Mouse (Mus musculus) neural tube, embryonic 15.5 days (tissue): ENCODE data around the gene Bbc3. TPM values are rescaled to one million over a fixed set of nuclear protein-coding genes. Genes with fewer than 3 reads are reported as not detected.
"Not testable (repeated sequence)": the region's sequence is repeated elsewhere in the genome, so short reads cannot be mapped to it uniquely, and the experiment has no call there.

Source experiments
- ATAC-seq: fragments of 200-750 bp; cut with Nextera tagmentation; 2 replicates; pipeline ENCODE4 v1.8.0; 2017; ENCODE audit warnings: mild to moderate bottlenecking, moderate TSS enrichment, moderate library complexity; ENCODE audit not compliant: low FRiP score
- H3K27ac ChIP-seq: fragments of 300-500 bp; sonication (generic); replicated peaks from 2 replicates; pipeline ENCODE4 v1.5.1; 2015; ENCODE audit warnings: mild to moderate bottlenecking, inconsistent platforms
- H3K27me3 ChIP-seq: fragments of 300-500 bp; sonication (generic); replicated peaks from 2 replicates; pipeline ENCODE4 v1.6.1; 2015; ENCODE audit warnings: inconsistent platforms
- H3K36me3 ChIP-seq: fragments of 300-500 bp; sonication (generic); 2 replicates; pipeline ENCODE4 v1.6.1; 2015; ENCODE audit warnings: inconsistent platforms
- H3K4me1 ChIP-seq: fragments of 300-500 bp; sonication (generic); 2 replicates; pipeline ENCODE4 v1.6.1; 2015; ENCODE audit warnings: inconsistent platforms
- H3K4me2 ChIP-seq: fragments of 300-500 bp; sonication (generic); 2 replicates; pipeline ENCODE4 v1.6.1; 2015; ENCODE audit warnings: inconsistent platforms, mild to moderate bottlenecking, moderate library complexity
- H3K4me3 ChIP-seq: fragments of 300-500 bp; sonication (generic); replicated peaks from 2 replicates; pipeline ENCODE4 v1.5.1; 2015; ENCODE audit warnings: mild to moderate bottlenecking, inconsistent platforms
- H3K9ac ChIP-seq: fragments of 300-500 bp; sonication (generic); replicated peaks from 2 replicates; pipeline ENCODE4 v1.6.1; 2015; ENCODE audit warnings: mild to moderate bottlenecking, inconsistent platforms
- H3K9me3 ChIP-seq: fragments of 300-500 bp; sonication (generic); replicated peaks from 2 replicates; pipeline ENCODE4 v1.6.1; 2016; ENCODE audit warnings: inconsistent platforms
- WGBS: fragments of 180-500 bp; shearing (Covaris S2); methylation state at CpG from one replicate; pipeline ENCODE4 v1.1.7; 2015; ENCODE audit warnings: mixed read lengths; 5-methylcytosine and 5-hydroxymethylcytosine counted together
- polyA plus RNA-seq: library from polyadenylated mRNA; unstranded; fragments of >200 nt; fragmentation: Nextera tagmentation; extraction: Ambion mirVana; gene quantifications from 2 replicates; pipeline ENCODE4 v1.2.1, GENCODE M21; 2015

Bbc3 gene
- polyA plus RNA-seq, result 25.4 and 27.5 TPM in 2 replicates

DNA sequence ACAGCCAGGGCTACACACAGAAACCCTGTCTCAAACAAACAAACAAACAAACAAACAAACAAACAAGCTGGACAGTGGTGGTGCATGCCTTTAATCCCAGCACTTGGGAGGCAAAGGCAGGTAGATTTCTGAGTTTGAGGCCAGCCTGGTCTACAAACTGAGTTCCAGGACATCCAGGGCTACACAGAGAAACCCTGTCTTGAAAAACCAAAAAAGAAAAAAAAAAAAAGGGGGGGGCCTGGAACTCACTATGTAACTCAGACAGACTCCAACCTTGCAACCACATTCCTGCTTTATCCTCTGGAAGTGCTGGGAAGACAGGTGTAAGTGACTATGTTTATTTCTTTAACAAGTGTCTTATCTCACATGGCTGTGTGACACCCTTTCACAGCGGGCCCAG lies at the start of gene Bbc3:
TSS of gene Bbc3 (plus strand) at position 301 of the 400 bp plus-strand sequence.
- not testable (repeated sequence) for ATAC-seq, H3K36me3 ChIP-seq, H3K9me3 ChIP-seq, H3K27me3 ChIP-seq
- Histone ChIP-seq H3K27ac (peak within 1 kb of the TSS; percentile 91), H3K4me1 (peaks cover 44% of the 10 kb centered on the region), H3K4me3 (peak within 1 kb of the TSS; percentile 69), H3K9ac (peak within 1 kb of the TSS; percentile 71), H3K4me2 (peak within 1 kb of the TSS; percentile 95)
- WGBS, result 56% methylated on average over 1 of the region's 1 CpGs

DNA sequence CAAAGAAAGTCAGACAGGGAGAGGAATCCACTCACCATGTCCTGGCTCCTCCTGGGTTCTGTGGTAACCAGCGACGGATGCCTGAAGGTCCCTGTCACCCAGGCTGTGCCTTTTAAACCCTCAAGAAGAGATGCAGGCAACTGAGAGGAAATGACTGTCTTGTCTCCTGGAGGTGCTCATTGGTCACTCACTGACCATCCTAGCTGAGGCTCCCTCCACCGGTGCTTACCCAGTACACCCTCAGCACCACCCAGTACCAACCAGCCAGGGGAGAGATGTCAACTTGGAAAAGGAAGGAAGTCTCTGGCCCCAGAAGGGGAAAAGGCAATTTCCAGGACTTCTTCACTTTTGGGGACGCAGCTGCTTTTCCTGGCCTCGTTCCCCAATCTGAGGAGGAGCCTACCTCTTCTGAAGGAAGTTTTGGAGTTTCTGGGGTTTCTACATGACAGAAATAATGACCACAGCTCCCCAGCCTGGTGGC lies 49.0 kb upstream of the Bbc3 start, which contains the start of gene C5ar1:
TSS of gene C5ar1 (minus strand) at position 431 of the 481 bp plus-strand sequence.
- H3K27ac ChIP-seq, result no peak within 1 kb of the TSS
- no peaks in the 10 kb centered on the region for H3K4me1 ChIP-seq
- H3K9ac ChIP-seq, result no peak within 1 kb of the TSS
- no peak within 1 kb of the TSS for H3K4me3 ChIP-seq
- no peak within 1 kb of the TSS for H3K4me2 ChIP-seq
- no peak for ATAC-seq
- no peaks in the 10 kb centered on the region for H3K9me3 ChIP-seq
- WGBS, result 84% methylated on average over 5 of the region's 5 CpGs
- H3K27me3 ChIP-seq, result no peaks in the 10 kb centered on the region
- no peaks in the 10 kb centered on the region for H3K36me3 ChIP-seq

DNA sequence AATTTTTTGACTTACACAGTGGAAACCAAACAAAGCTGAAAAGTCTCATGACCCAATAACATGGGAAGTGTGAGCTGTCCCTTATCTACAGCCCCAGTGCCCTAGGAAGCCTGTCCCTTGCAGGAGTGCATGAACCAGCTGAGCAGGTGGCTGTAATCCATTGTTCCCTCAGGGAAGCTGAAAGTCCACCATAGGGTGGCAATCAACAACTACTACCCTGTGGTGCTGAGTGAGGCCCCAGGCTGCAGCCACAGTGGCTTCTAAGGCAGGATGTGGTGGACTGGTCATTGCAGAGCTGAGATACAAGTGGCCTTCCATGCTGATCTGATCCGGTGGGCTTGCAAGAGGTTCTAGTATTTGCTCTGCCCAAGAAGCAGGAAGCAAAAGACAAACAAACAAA lies 47.1 kb upstream of the Bbc3 start:
- 71% methylated on average over 1 of the region's 1 CpGs for WGBS
- ATAC-seq, result no peak
- H3K27me3 ChIP-seq, result no peaks in the 10 kb centered on the region
- H3K9me3 ChIP-seq, result no peaks in the 10 kb centered on the region
- no peak overlapping the region for H3K9ac ChIP-seq
- no peak overlapping the region for H3K4me3 ChIP-seq
- no peak overlapping the region for H3K27ac ChIP-seq
- H3K36me3 ChIP-seq, result no peaks in the 10 kb centered on the region
- H3K4me1 ChIP-seq, result no peaks in the 10 kb centered on the region
- H3K4me2 ChIP-seq, result no peak overlapping the region

DNA sequence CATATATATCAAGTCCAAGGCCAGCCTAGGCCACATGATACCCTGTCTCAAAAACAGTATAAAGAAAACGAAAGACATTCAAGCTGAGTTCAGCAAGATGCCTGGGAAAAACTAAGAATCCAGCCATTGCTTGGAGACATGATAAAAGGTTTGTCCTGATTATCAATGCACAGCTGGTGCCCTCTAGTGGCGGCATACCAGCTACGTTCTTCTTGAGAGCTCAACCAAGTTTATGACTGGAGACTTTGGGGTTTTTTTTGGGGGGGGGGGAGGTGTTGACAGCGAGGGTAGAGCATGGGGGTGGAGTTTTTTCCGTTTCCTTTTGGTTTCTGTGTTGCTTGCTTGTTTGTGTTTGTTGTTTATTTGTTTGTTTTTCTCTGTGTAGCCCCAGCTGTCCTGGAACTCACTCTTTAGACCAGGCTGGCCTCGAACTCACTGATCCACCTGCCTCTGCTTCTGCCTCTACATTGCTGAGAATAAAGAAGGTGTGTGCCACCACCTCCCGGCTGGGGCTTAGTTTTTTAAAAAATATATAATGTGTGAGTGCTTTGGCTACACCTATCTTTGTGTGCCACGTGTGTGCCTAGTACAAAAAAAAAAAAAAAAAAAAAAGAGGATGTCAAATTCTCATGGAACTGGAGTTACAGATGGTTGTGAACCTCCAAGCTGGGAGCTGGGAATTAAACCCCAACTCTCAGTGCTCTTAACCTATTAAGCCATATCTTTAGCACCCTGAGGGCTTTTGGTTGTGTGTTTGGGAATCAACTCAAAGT lies 45.0 kb upstream of the Bbc3 start:
- no peak for ATAC-seq
- Histone ChIP-seq H3K27ac (no peak overlapping the region), H3K4me1 (no peaks in the 10 kb centered on the region), H3K36me3 (no peaks in the 10 kb centered on the region), H3K4me3 (no peak overlapping the region), H3K27me3 (no peaks in the 10 kb centered on the region), H3K9ac (no peak overlapping the region), H3K9me3 (no peaks in the 10 kb centered on the region), H3K4me2 (no peak overlapping the region)
- 29% methylated on average over 8 of the region's 8 CpGs for WGBS

DNA sequence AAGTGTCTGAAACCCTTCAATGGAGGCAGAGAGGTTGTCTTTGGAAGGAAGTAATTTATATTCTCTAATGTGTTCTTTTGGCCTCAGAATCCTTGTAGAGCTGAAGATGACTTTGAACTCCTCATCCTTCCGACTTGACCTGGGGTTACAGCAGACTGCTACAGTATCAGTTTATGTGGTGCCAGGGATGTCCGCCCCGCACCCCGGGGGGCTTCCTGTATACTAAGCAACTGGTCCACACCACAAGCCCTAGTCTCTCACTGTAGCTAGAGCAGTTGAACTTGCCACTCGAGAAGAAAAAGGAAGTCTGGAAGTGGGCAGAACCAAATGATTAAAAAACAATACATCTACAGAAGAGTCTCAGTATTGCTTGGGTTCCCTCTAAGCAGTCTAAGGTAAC lies 44.4 kb upstream of the Bbc3 start:
- Histone ChIP-seq H3K9me3 (no peaks in the 10 kb centered on the region), H3K4me3 (no peak overlapping the region), H3K4me2 (no peak overlapping the region), H3K4me1 (no peaks in the 10 kb centered on the region), H3K27ac (no peak overlapping the region), H3K36me3 (0 out of 2 replicates have a peak, but pooled peaks cover 2% of the 10 kb centered on the region), H3K27me3 (no peaks in the 10 kb centered on the region), H3K9ac (no peak overlapping the region)
- WGBS, result 85% methylated on average over 5 of the region's 5 CpGs
- ATAC-seq, result no peak

DNA sequence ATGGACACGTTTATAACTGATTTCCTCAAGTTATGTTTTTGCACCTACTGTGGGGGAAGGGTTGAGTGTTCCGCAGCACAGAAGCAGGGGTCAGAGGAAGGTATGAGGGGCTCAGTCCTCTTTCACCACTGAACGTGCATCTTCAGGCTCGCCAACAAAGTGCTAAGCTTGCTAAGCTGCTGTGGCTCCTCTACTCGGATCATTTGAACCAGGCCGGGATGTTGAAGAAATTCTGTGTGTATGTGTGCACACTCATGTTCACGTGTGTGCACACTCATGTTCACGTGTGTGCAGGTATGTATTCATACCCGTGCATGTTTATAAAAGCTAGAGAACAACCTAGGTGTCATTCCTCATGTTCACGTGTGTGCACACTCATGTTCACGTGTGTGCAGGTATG lies 42.3 kb upstream of the Bbc3 start:
- 91% methylated on average over 11 of the region's 11 CpGs for WGBS
- 0 out of 2 replicates have a peak, but pooled peaks cover 2% of the 10 kb centered on the region for H3K36me3 ChIP-seq
- no peak overlapping the region for H3K4me3 ChIP-seq
- H3K27ac ChIP-seq, result no peak overlapping the region
- no peak overlapping the region for H3K4me2 ChIP-seq
- no peak for ATAC-seq
- peaks cover 10% of the 10 kb centered on the region for H3K4me1 ChIP-seq
- H3K27me3 ChIP-seq, result no peaks in the 10 kb centered on the region
- H3K9me3 ChIP-seq, result no peaks in the 10 kb centered on the region
- H3K9ac ChIP-seq, result no peak overlapping the region

DNA sequence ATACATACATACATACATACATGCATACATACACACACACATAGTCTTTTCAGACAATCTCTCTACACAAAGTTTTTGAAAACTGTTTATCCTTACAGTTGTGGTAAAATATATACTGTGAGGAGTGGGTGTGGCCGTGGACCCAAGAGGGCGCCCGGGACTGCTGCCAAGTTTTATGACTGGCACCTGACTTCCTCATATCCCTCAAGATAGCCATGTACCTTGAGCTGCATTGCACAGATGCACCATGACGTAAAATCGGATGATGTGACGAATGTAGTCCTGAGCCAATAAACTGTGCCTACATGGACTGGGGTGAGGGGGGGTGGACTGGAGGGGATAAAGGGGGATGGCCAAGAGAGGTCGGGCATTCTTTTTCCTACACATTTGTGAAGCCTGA lies 41.6 kb upstream of the Bbc3 start:
- H3K27ac ChIP-seq, H3K9me3 ChIP-seq, H3K4me2 ChIP-seq, ATAC-seq, H3K9ac ChIP-seq, H3K27me3 ChIP-seq, H3K4me3 ChIP-seq, H3K36me3 ChIP-seq: not testable (repeated sequence)
- H3K4me1 ChIP-seq, result peaks cover 18% of the 10 kb centered on the region
- 89% methylated on average over 7 of the region's 7 CpGs for WGBS

DNA sequence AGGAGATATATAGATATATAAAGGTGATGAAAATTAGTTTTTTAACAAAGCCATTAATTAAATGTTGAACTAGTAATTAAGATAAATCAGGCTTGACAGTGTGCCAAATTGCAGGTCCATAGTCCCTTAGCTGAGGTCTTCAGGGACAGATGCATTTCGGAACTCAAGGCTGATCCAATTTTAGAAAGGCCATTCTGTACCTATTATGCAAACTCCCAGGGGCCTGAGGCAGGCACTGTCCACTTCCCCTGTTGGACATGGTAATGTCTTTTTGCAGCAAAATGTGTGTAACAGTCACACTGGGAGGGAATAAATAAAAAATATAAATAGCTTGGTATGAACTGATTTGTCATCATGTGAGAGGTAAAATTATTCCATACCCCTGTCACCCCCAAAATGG lies 37.1 kb upstream of the Bbc3 start:
- H3K36me3 ChIP-seq, result peaks cover 14% of the 10 kb centered on the region
- H3K4me2 ChIP-seq, result peak overlapping the region; percentile 86
- 0 out of 2 replicates have a peak overlapping the region, but pooled peaks have one; percentile 83 for H3K9ac ChIP-seq
- 30% methylated on average over 1 of the region's 1 CpGs for WGBS
- ATAC-seq, result no peak
- peak overlapping the region; percentile 86 for H3K4me3 ChIP-seq
- peaks cover 46% of the 10 kb centered on the region for H3K4me1 ChIP-seq
- no peak overlapping the region for H3K27ac ChIP-seq
- H3K27me3 ChIP-seq, result no peaks in the 10 kb centered on the region
- H3K9me3 ChIP-seq, result no peaks in the 10 kb centered on the region

DNA sequence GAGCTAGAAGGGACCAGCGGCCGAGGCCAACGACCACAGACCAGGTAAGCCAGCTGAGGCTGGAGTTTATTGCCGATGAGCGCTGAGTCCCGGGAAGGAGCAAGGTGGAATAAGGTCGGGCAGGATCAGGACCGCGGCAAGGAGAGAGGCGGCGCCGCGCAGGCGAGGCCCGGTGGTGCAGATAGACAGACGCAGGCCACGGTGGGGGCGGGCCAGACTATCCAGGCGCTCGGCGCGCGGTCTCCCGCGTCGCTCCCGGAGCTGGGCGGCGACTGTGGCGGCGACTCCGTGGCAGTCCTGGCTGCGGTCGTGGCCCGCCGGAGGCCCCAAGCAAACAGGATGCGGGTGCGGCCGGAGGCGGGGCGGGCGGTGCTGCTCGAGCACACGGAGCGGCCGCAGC lies 35.5 kb upstream of the Bbc3 start:
- no peaks in the 10 kb centered on the region for H3K9me3 ChIP-seq
- H3K4me2 ChIP-seq, result peak overlapping the region; percentile 86
- peak overlapping the region; percentile 83 for H3K9ac ChIP-seq
- peak; percentile 81 for ATAC-seq
- H3K27me3 ChIP-seq, result no peaks in the 10 kb centered on the region
- H3K36me3 ChIP-seq, result peaks cover 28% of the 10 kb centered on the region
- peak overlapping the region; percentile 86 for H3K4me3 ChIP-seq
- under 1% methylated on average over 41 of the region's 46 CpGs for WGBS
- H3K27ac ChIP-seq, result peak overlapping the region; percentile 97
- H3K4me1 ChIP-seq, result peaks cover 46% of the 10 kb centered on the region

DNA sequence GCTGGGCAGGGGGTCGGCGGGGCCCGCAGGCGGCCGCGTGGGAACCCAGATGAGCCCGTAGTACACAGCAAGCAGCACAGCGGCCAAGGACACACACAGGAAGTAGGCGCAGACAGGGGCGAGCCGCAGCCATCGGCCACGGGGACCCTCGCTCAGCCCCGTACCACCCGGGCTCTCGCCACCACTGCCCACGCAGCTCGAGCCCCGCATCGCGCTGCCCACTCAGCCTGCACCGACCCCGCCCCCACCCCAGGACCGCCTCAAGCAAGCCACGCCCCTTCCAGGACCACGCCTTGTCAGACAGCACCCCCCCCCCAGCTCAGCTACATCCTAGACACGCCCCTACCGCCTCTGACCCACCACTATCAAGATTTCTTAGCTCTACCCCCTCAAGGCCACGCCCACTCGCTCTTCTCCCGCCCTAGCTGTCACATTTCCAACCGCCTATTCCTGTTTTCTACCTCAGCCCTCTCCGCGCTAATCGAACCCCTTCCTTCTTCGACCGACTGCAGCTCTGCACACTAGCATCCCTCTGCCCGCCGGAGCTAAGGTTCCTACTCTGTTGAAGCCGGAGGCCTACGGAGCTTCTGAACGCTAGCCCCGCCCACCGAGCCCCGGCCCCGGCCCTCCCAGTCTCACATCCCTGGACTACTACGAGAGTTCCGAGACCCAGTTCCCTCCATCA lies 35.0 kb upstream of the Bbc3 start, which contains the start of gene Inafm1:
TSS of gene Inafm1 (minus strand) at position 537 of the 685 bp plus-strand sequence.
- Histone ChIP-seq H3K4me2 (peak within 1 kb of the TSS; percentile 86), H3K27me3 (no peaks in the 10 kb centered on the region), H3K9ac (peak within 1 kb of the TSS; percentile 83), H3K27ac (peak within 1 kb of the TSS; percentile 97), H3K36me3 (peaks cover 34% of the 10 kb centered on the region), H3K4me1 (peaks cover 46% of the 10 kb centered on the region), H3K9me3 (no peaks in the 10 kb centered on the region), H3K4me3 (peak within 1 kb of the TSS; percentile 86)
- WGBS, result under 1% methylated on average over 37 of the region's 49 CpGs
- ATAC-seq, result peak; percentile 91

DNA sequence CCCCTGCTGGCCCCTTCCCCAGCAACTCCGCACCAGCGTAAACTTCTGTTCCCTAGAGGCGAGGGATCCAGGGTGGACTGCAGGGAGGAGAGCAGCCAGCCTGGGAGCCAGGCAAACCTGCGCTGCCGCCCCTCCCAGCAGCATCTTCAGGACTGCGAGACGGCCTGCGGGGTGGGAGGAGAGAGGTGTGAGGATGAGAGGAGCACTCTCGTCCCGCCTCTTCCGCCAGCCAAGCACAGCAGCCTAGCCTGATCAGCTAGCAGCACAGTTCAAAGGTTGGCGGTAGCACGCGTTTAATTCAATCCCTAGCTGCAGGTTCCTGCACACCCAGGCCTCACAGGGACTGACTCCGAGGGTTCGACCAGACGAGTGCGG lies 34.4 kb upstream of the Bbc3 start:
- Histone ChIP-seq H3K27ac (peak overlapping the region; percentile 97), H3K9ac (peak overlapping the region; percentile 83), H3K4me1 (peaks cover 46% of the 10 kb centered on the region), H3K27me3 (no peaks in the 10 kb centered on the region), H3K36me3 (peaks cover 36% of the 10 kb centered on the region), H3K9me3 (no peaks in the 10 kb centered on the region), H3K4me2 (peak overlapping the region; percentile 86), H3K4me3 (peak overlapping the region; percentile 86)
- under 1% methylated on average over 17 of the region's 18 CpGs for WGBS
- ATAC-seq, result peak; percentile 78
